Mouse (Mus musculus) heart, postnatal 14 days (tissue): ENCODE measurements around the gene Etv6. TPM values are rescaled to one million over a fixed set of nuclear protein-coding genes. Genes with fewer than 3 reads are reported as not detected.

Source experiments
- DNase-seq, 2 experiments: peaks; one replicate each; pipeline ENCODE4 v3.0.0; 2021 to 2022
- intact Hi-C: fragments of 180-260 bp; cut with DNase I; formaldehyde crosslinking; loops from one replicate; pipeline ENCODE4 v1.15.1; 2025
- total RNA-seq, 2 experiments: library from RNA; stranded (reverse); gene quantifications; 2 replicates each; pipeline ENCODE4 v1.2.3; 2021

Etv6 gene
- total RNA-seq, 2 experiments from 2014 or later = 12.7 to 12.8 TPM

GRCm38 (mm10) chr6:134099976-134100743 is 64.7 kb downstream of the Etv6 start:
- no peak for DNase-seq
- intact Hi-C loops = no loop called here

- intact Hi-C loops = no loop called here
- DNase-seq = no peak
Measured at GRCm38 (mm10) chr6:134102396-134102795, 66.9 kb downstream of the Etv6 start.

- intact Hi-C loops = no loop called here
- no peak for DNase-seq
Measured at GRCm38 (mm10) chr6:134103519-134103918, 68.0 kb downstream of the Etv6 start.

- peak; percentile 38 to 57 for DNase-seq
- intact Hi-C loops = no loop called here
Measured at GRCm38 (mm10) chr6:134105514-134106201, 70.2 kb downstream of the Etv6 start.

- no peak for DNase-seq
- intact Hi-C loops = no loop called here
Measured at GRCm38 (mm10) chr6:134107696-134108095, 72.2 kb downstream of the Etv6 start.

GRCm38 (mm10) chr6:134109675-134110074 is 74.2 kb downstream of the Etv6 start:
- DNase-seq = no peak
- intact Hi-C loops = no loop called here

- intact Hi-C loops = no loop called here
- no peak for DNase-seq
Measured at GRCm38 (mm10) chr6:134110206-134110605, 74.7 kb downstream of the Etv6 start.

GRCm38 (mm10) chr6:134111599-134111998 is 76.1 kb downstream of the Etv6 start:
- intact Hi-C loops = no loop called here
- no peak for DNase-seq

GRCm38 (mm10) chr6:134112753-134113152 is 77.3 kb downstream of the Etv6 start:
- intact Hi-C loops = no loop called here
- no peak for DNase-seq

- DNase-seq = no peak
- intact Hi-C loops = no loop called here
Measured at GRCm38 (mm10) chr6:134113168-134113567, 77.7 kb downstream of the Etv6 start.

GRCm38 (mm10) chr6:134115219-134115968 is 79.9 kb downstream of the Etv6 start:
- intact Hi-C loops = no loop called here
- no peak for DNase-seq

GRCm38 (mm10) chr6:134117380-134117938 is 82.0 kb downstream of the Etv6 start:
- intact Hi-C loops = no loop called here
- DNase-seq = no peak

GRCm38 (mm10) chr6:134118506-134118905 is 83.0 kb downstream of the Etv6 start:
- no peak for DNase-seq
- intact Hi-C loops = no loop called here

- intact Hi-C loops = no loop called here
- peak in 1 of 2 experiments; percentile 31 for DNase-seq
Measured at GRCm38 (mm10) chr6:134119136-134119535, 83.6 kb downstream of the Etv6 start.

GRCm38 (mm10) chr6:134120227-134120626 is 84.7 kb downstream of the Etv6 start:
- intact Hi-C loops = no loop called here

GRCm38 (mm10) chr6:134120712-134121111 is 85.2 kb downstream of the Etv6 start:
- DNase-seq = peak in 1 of 2 experiments; percentile 34
- intact Hi-C loops = no loop called here

More at GRCm38 (mm10) chr6:134120227-134120626, 84.7 kb downstream of the Etv6 start:
- DNase-seq = no peak

- no peak for DNase-seq
- intact Hi-C loops = no loop called here
Measured at GRCm38 (mm10) chr6:134122945-134123344, 87.4 kb downstream of the Etv6 start.

GRCm38 (mm10) chr6:134123474-134123873 is 88.0 kb downstream of the Etv6 start:
- no peak for DNase-seq
- intact Hi-C loops = no loop called here

- intact Hi-C loops = no loop called here
- no peak for DNase-seq
Measured at GRCm38 (mm10) chr6:134124256-134124655, 88.8 kb downstream of the Etv6 start.

- no peak for DNase-seq
- intact Hi-C loops = no loop called here
Measured at GRCm38 (mm10) chr6:134127996-134128395, 92.5 kb downstream of the Etv6 start.

- intact Hi-C loops = no loop called here
- no peak for DNase-seq
Measured at GRCm38 (mm10) chr6:134128594-134128993, 93.1 kb downstream of the Etv6 start.
